Mouse (Mus musculus) kidney, adult 2 months (tissue): ENCODE results near the gene Pop4.

Source experiments
- CTCF ChIP-seq: fragments of 200-500 bp; conservative IDR thresholded peaks from 2 replicates; pipeline ENCODE4 v1.5.1; 2011; ENCODE audit warnings: low read depth, mild to moderate bottlenecking, control low read depth, low read length, moderate library complexity, mixed read lengths; ENCODE audit not compliant: insufficient read depth, insufficient read length
- POLR2A ChIP-seq: fragments of 200-500 bp; IDR thresholded peaks from one replicate; pipeline ENCODE4 v1.6.1; 2011; ENCODE audit warnings: low read depth, low read length, control low read depth

DNA sequence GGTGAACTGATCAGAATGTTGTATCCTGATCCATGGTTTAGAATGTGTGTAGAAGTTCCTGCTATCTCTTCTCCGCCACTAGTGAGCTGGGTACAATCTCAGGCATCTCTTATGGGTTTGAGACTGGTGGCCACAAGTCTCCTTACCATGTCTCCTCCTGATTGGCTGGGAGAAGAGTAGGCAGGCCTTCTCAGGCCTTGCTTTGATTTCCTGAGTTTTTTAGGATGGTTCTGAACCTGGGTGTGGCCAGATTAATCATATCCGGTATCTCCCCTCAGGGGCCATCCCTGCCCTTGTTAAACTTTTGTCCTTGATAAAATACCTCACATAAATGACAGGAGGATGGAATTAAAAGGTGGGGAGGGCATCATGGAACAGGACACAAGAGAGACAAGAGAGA, 11.6 kb downstream of the Pop4 start:
- TF ChIP-seq CTCF (no peak), POLR2A (no peak)
